Mouse (Mus musculus): ENCODE data around the gene Sqstm1.

The Sqstm1 gene

DNA sequence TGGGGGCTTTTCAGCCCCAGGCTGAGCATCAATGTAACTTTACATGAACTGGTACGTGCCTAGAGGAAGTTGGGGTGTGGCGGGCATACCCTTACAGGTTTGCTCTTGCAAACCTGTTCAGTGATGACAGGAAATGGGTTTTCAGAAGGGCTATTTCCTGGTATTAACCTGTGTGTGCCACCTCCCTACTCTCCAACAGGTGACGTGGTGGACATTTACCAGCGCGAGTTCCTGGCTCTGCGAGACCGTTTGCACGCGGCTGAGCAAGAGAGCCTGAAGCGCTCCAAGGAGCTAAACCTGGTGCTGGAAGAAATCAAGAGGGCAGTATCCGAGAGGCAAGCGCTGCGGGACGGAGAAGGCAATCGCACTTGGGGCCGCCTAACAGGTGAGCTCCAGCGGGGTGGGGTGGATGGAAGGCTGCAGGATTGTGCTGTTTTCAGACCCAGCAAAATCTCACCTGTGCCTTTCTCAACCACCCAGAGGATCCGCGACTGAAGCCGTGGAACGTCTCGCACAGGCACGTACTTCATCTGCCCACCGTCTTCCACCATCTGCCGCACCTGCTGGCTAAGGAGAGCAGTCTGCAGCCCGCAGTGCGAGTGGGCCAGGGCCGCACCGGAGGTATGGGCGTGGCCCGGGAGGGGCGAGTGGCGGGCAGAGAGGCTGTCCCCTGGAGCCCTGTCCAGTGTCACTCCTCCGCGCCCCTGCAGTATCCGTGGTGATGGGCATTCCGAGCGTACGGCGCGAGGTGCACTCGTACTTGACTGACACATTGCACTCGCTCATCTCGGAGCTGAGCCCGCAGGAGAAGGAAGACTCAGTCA lies 20.1 kb upstream of the Sqstm1 start:
- DNase-seq (ENCODE audit: low read depth, low spot score): no peak

GRCm38 (mm10) chr11:50229252-50229910 lies 18.8 kb upstream of the Sqstm1 start:
- no peak for DNase-seq (ENCODE audit: low read depth, low spot score)

DNA sequence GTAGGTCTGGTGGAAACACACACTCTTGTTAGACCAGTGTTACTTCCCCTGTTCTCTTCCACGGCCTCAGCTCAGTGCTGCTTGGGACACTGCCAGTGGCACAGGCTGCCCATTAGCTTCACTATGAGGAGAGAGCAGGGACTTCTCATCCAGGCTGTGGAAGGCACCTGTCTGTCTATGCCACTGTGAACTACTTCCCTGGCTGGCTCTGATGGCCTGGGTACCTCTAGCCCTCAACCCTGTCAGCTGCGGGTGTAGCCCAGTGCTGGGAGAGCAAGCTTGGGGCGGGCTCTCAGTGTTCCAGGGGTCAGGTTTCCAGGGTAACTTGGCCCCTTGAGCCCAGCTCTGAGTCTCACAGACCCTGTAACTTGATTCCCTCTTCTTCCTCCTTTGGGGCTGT lies 18.1 kb upstream of the Sqstm1 start:
- DNase-seq (ENCODE audit: low read depth, low spot score): no peak

GRCm38 (mm10) chr11:50227736-50228135 lies 17.1 kb upstream of the Sqstm1 start:
- DNase-seq (ENCODE audit: low read depth, low spot score): no peak

DNA sequence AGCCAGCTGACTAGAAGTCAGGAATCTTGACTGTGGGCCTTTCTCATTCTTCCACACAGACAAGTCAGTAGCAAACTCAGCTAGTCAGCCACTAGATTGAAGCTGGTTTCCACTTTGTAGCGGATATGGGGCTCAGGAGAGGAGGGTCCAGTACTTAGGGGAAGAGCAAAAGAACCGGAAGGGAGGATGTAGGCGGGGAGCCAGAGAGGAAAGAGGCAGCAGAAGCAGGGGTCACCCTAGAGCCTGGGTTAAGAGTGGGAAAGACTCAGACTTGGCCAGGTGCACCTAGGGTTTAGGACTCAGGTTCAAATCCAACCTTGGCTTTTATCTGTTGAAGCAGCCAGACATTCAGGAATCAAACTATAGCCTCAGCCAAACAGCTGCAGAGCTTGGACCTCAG lies 16.6 kb upstream of the Sqstm1 start:
- no peak for DNase-seq (ENCODE audit: low read depth, low spot score)

- DNase-seq (ENCODE audit: low read depth, low spot score): no peak
Measured at GRCm38 (mm10) chr11:50226406-50226805, 15.8 kb upstream of the Sqstm1 start.

DNA sequence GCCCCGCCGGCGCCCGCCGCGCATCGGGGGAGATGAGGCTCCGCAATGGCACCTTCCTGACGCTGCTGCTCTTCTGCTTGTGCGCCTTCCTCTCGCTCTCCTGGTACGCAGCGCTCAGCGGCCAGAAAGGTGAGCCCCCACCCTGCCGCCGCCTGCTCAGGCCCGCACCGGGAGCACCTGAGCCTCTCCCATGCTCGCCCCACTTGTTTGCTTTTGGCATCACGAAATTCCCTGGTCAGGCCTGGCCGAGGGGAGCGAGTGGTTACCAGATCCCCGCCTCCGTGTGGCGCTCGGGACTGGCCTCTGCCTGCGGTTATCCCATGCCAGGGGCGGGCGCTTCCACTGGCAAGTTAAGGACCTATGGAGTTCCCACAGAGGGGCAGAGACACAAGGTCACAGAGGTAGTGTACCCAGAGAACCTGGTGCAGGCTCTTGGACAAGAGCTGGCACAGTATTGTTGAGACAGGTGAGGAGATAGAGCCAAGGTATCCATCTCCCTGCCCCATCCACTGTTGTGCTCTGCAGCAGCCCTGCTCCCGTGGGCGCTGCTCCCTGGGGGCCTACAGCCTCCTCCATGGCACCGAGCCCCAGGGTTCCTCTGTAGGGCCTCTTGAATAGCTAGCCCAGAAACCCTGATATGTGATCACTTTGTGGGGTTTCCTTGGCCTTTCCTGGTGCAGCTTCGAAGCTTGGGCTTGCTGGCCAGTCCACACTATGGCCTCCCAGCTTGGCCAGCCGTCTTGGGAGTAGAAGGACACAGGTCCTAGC lies 15.2 kb upstream of the Sqstm1 start:
- no peak for DNase-seq (ENCODE audit: low read depth, low spot score)

GRCm38 (mm10) chr11:50224671-50225530 lies 14.3 kb upstream of the Sqstm1 start:
- no peak for DNase-seq (ENCODE audit: low read depth, low spot score)

DNA sequence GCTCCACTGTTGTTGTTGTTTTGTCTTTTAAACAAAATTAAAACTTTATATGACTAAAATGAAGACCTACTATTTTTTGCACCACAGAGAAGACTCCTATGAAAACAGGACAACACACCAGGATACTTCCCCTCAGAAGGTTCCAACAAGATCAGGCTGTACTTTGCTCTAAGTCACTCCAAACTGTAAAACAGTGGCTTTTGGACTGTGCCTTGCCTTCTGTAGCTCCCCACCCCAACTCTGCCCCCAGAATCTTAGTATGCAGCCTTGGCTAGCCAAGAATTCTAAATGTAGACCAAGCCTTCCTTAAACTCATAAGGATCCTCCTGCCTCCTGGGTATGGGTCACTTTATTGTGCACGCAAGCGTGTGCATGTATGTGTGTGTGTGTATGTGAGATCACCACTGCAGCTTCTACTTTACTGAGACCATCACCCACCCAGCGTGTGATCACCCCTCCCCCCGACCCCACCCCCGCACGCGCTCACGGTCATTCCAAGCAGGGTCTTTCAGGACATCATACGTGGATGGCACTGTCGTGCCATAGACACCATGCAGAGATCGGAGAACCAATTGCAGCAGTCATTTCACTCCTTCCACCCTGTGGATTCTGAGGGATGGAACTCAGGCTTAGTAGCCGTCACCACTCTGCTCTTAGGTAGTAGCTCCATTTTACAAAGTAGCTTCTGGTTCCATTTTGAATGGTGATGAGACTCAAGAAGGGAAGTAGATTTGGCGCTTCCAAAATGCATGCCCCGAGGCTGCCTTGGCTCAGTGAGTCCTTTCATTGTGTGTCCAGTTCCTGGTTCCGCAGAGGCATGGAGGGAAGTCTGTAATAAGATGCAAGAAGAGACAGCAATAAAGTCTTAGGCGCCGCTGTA lies 13.4 kb upstream of the Sqstm1 start:
- DNase-seq (ENCODE audit: low read depth, low spot score): no peak

- no peak for DNase-seq (ENCODE audit: low read depth, low spot score)
Measured at GRCm38 (mm10) chr11:50222559-50223276, 12.1 kb upstream of the Sqstm1 start.

GRCm38 (mm10) chr11:50219833-50220232 lies 9.2 kb upstream of the Sqstm1 start:
- no peak for DNase-seq (ENCODE audit: low read depth, low spot score)

DNA sequence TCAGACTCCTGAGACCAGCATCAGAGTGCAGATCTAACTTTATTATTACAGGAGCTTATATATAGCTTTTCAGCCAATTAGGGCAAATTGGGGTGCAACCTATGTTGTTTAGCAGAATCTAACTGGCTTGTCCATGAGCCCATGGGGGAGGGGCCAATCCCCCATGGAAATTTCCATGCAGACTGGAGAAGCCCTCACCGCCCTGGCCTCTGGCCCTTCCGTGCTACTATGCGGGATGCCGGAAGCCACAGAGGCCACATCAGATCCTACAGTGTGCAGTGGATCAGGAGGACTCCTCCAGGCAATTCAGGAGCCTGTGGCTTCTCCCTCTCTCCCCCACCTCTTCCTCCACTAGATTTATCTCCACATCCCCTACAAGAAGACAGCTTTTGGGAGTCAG lies 7.2 kb upstream of the Sqstm1 start:
- DNase-seq (ENCODE audit: low read depth, low spot score): no peak

- DNase-seq (ENCODE audit: low read depth, low spot score): no peak
Measured at GRCm38 (mm10) chr11:50216724-50217366, 6.2 kb upstream of the Sqstm1 start.

DNA sequence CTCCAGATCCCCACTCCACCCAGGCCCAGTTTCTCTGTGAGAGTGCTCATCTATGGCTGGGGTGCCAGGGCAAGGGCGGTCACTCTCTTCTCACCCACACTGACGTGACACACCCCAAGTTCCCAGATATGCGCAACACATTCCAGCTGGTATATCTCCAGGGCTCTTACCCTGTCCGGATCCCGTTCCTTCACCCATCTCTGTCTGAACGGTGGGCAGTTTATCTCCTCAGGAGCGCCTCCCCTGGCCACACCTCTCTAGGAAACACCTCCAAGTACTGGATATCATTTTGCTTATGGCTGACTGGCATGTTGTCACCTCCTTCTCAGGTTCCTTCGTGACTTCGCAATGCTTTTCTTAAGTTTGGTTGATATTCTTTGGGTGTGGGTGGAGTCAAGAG lies 5.0 kb upstream of the Sqstm1 start:
- no peak for DNase-seq (ENCODE audit: low read depth, low spot score)

DNA sequence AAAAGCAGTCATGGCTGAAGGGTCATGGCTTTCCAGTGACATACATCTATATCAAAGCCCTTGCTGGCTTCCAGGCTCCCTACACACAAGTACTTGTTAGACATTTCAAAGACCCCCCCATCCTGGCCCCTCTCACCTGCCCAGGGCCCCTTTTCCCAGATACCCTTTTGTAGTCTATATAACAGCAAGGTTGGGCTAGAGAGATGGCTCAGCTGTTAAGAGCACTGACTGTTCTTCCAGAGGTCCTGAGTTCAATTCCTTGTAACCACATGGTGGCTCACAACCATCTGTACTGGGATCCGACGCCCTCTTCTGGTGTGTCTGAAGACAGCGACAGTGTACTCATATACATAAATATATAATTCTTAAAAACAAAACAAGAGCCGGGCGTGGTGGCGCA lies 4.0 kb upstream of the Sqstm1 start:
- no peak for DNase-seq (ENCODE audit: low read depth, low spot score)

GRCm38 (mm10) chr11:50212848-50213758 lies 2.5 kb upstream of the Sqstm1 start:
- DNase-seq (ENCODE audit: low read depth, low spot score): no peak

DNA sequence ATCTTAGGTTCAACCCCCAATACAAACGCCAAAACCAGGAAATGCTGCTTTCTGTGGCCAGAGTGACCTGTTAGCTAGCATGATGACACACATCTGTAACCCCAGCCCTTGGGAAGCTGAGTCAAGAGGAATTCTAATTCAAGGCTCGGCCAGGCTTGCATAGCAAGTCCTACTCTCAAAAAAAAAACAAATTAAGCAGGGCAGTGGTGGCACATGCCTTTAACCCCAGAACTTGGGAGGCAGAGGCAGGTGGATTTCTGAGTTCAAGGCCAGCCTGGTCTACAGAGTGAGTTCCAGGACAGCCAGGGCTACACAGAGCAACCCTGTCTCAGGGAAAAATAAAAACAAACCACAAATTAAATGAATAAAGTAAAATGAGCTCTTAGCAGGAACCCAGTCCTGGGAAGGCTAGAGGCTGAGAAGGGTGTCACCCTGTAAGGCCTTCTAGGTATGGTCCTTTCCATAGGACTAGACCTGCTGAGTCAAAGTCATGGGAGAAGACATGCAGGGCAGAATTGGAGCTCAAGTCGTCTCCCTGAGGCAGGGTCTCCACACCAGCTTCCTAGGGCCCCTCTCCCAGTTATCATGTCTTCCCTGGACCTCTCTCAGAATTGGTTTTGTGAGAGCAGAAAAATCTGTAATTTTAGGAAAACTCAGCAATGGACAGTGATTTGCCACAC lies 1.6 kb upstream of the Sqstm1 start:
- DNase-seq (ENCODE audit: low read depth, low spot score): no peak

All from telencephalon, adult 2 months (tissue).